Mouse (Mus musculus): ENCODE data around the gene Fam173b. TPM values are rescaled to one million over a fixed set of nuclear protein-coding genes. Genes with fewer than 3 reads are reported as not detected.

The Fam173b gene
- total RNA-seq, 2 experiments from 2014 or later, result 11.2 to 11.3 TPM

- DNase-seq (ENCODE audit: low spot score in 2 of 2), result no peak
These were observed 29.8 kb downstream of the Fam173b start for GRCm38 (mm10) chr15:31631396-31631858.

- no peak for DNase-seq (ENCODE audit: low spot score in 2 of 2)
These were observed 30.8 kb downstream of the Fam173b start for GRCm38 (mm10) chr15:31632478-31632877.

- peak; percentile 33 to 36 for DNase-seq (ENCODE audit: low spot score in 2 of 2)
These were observed 32.9 kb downstream of the Fam173b start for GRCm38 (mm10) chr15:31634582-31634981.

- no peak for DNase-seq (ENCODE audit: low spot score in 2 of 2)
These were observed 34.5 kb downstream of the Fam173b start for GRCm38 (mm10) chr15:31636091-31636595.

GRCm38 (mm10) chr15:31647225-31647624 lies 45.6 kb downstream of the Fam173b start:
- DNase-seq (ENCODE audit: low spot score in 2 of 2), result no peak

- no peak for DNase-seq (ENCODE audit: low spot score in 2 of 2)
These were observed 46.4 kb downstream of the Fam173b start for GRCm38 (mm10) chr15:31647851-31648569.

- DNase-seq (ENCODE audit: low spot score in 2 of 2), result no peak
These were observed 48.0 kb downstream of the Fam173b start for GRCm38 (mm10) chr15:31649691-31650090.

GRCm38 (mm10) chr15:31650821-31651220 lies 49.2 kb downstream of the Fam173b start:
- no peak for DNase-seq (ENCODE audit: low spot score in 2 of 2)

GRCm38 (mm10) chr15:31660133-31660795 lies 58.6 kb downstream of the Fam173b start:
- no peak for DNase-seq (ENCODE audit: low spot score in 2 of 2)

- DNase-seq (ENCODE audit: low spot score in 2 of 2), result no peak
These were observed 59.2 kb downstream of the Fam173b start for GRCm38 (mm10) chr15:31660844-31661243.

- no peak for DNase-seq (ENCODE audit: low spot score in 2 of 2)
These were observed 60.1 kb downstream of the Fam173b start for GRCm38 (mm10) chr15:31661802-31662201.

GRCm38 (mm10) chr15:31663074-31663473 lies 61.4 kb downstream of the Fam173b start:
- DNase-seq (ENCODE audit: low spot score in 2 of 2), result peak in 1 of 2 experiments; percentile 13

Other genes with a start within 250 kb of the Fam173b start
- 10 to 100 TPM; 81.7 to 87.2 TPM for gene Ankrd33b, start 234.1 kb upstream of the Fam173b start, total RNA-seq (2021)
- gene Ropn1l, start 148.1 kb upstream of the Fam173b start, total RNA-seq (2021), result 1 to 10 TPM in 1 of 2 experiments, under 1 TPM in 1; 0.40 to 1.2 TPM
- 100 to 1,000 TPM; 197 to 204 TPM for gene March6, start 70.8 kb upstream of the Fam173b start, total RNA-seq (2021)
- gene Cmbl, start 36.5 kb upstream of the Fam173b start, total RNA-seq (2021), result 10 to 100 TPM; 17.0 to 20.2 TPM
- 100 to 1,000 TPM; 193 to 201 TPM for gene Cct5, start within 50 bp of the Fam173b start, total RNA-seq (2021)

Data from left cerebral cortex, adult 18-20 months (tissue).